Mouse (Mus musculus) CH12F3 (cell line): ENCODE data around the gene Rcan2.

Experiments
- in situ Hi-C: fragments of 300-500 bp; cut with MboI; formaldehyde crosslinking; loops from 2 replicates; pipeline ENCODE4 v1.14.3; 2020; ENCODE audit warnings: low sequenced_read_pairs

Rcan2 gene

DNA sequence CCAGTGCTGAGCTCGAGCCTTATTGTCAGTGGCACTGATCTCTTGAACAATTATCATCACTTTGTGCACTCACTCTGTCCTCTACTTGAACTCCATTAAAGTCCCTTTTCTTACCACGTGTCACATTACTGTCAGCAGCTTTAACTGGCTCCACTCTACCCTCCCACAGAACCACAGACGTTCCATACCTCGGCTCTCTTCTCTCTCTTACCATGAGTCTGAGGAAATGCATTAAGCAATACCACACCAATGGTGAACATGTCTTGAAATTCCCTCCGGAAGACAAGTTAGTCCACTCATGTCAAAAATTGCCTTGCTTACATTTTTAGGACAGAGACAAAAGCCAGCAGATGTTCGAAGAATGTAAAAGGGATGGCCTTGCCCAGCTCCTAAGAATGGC lies 267.7 kb downstream of the Rcan2 start:
- in situ Hi-C loops, result no loop called here

DNA sequence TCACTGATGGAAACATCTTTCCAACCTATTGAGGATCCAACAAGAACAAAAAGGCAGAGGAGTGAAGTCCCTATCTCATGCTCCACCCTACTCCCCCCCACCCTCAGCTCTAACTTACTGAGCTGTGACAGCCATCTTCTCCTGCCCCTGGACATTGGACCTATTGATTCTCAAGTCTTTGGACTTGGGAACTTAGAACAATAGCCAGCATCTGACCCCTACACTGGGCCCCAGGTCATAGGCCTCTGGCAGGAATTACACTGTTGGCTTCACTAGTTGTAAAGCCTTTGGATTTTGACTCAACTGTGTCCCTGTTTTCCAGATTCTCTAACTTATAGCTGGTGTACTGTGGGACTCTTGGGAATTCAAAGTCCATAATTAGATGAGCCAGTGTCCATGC lies 270.5 kb downstream of the Rcan2 start:
- in situ Hi-C loops, result no loop called here

DNA sequence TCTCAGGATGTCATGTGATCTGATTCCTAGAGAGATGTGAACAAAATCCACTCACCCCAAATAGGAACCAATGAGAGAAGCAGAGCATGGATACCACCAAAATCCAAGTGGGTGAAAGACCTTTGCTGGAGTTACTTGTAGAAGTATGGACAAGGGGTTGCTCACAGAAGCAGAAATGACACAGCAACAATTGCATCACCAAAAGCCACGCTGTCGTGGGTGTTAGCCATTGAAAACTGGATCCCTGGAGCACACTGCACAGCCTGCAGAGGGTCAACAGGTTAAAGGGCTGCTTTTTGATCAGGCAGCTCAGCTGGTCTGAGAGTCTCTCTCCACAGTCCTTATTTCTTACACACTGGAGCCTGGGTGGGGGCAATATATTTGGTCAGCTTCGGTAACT lies 274.4 kb downstream of the Rcan2 start:
- in situ Hi-C loops, result no loop called here

DNA sequence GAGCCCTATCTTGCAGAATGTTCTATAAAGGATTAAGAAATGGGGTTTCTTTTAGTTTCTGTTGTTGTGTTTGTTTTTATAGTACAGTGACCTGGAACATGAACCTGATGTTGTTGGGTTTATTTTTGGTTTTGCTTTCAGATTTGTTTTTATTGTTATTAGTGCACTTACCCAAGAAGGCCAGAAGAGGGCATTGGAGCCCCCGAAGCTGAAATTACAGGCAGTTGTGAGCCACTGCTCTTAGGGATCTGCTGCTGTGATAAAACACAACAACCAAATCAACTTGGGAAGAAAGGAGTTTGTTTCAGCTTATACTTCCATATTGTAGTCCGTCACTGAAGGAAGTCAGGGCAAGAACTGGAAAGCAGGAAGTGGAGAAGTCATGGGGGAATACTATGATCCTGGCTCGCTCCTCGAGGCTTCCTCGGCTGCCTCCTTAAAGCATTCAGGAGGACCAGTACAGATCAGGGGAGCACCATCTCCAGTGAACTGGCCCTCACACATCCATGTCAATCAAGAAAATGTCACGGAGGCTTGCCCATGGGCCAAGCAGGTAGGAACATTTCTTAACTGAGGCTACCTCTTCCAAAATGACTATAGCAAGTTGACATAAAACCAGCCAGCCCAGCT lies 275.0 kb downstream of the Rcan2 start:
- in situ Hi-C loops, result no loop called here

DNA sequence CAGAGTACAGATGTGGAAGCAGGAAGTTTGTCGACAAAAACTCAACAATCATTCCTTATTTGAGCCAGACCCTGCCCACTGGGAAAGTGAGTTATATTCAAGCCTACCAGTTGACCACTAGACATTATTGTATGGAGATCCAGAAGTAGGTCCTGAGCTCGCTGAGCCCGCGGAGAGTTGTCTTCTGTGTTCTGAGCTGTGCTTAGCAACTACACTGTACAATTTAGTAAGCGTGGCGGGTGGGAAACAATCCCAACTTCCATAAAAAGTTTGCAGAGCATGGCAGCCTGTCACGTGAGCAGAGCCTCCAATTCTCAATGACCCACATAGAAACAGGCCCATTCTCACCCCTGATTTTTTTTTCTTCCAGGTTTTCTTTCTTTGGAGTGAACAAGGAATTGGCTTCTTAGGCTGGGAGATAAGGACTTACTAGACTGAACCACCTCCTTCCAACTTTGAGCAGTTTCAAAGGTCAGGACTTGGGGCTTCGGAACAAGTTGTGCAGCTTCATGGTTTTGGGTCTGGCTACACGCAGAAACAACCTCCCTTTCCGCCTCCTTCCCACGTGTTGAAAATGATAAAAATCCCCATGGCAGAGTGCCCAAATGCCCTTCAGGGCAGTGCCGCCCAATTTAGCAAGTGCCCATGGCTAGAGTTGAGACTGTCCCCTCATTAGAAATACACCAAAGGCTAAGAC lies 276.1 kb downstream of the Rcan2 start:
- in situ Hi-C loops, result no loop called here

DNA sequence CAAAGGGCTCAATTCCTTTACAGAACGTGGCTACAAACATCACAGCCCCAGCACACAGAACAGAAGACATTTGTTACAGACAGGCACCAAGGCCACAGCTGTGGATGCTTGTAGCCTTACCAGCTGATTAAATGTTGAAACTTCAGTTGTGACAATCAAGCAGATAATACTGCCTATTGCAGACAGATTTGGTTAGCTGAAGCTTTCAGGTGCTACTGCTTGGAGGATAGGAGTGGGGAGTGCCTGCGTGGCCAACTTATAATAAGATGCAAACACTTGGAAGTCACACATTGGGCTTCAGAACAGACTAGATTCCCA lies 276.7 kb downstream of the Rcan2 start:
- in situ Hi-C loops, result no loop called here

DNA sequence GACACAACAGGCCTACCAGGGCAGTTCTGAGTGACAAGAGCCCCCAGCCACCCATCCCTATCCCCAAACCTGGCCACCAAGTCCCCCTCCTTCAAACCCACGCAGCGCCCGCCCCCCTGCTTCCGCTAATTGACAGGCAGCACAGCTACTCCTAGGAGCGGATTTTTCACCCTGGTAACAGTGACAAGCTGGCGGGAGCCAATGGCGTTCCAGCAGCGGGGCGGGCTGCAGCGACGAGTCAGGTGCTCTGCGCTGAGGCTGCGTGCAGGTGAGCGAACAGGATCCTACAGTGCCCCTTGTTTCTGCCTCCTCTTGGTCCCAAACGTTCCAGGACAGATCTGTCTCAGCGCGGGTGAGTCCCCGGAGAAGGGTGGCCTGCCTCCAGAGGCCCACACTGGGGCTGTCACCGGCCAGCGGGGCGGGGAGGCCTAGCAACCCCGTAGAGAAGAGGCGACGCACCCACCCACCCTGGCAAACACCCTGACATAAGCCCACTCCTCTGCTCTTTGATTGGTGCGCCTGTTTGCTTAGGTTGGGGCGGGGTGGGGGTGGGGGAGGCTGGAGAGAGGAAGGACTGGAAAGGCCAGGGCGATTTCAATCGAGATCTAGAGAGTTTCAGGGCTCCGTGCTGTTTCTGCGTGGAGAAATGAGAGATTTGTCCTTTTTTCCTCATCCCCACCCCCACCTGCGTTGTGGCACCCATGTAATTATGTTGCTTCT lies 277.6 kb downstream of the Rcan2 start, which contains the start of gene Enpp5:
Enpp5 (plus strand) TSS at position 183 of the 720 bp plus-strand sequence.
- in situ Hi-C loops, result no loop called here

DNA sequence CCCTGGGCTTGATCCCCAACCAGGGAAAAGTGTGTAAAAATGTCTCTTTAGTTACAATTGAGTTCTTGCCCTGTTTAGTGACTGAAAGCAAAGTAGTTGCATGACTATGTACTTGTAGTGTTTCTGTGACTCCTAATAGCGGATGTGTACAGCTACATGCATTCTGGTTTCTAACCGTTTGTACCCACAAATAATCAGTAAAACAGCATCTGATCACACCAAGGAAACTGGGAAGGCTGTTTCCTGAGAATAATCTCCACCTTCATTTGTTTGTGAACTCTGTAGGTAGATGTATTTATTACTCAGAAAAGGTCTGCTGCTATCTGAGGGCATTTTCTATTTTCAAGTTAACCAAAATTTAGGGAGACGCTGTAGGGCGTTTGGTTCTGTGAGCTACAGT lies 282.0 kb downstream of the Rcan2 start:
- in situ Hi-C loops, result no loop called here

DNA sequence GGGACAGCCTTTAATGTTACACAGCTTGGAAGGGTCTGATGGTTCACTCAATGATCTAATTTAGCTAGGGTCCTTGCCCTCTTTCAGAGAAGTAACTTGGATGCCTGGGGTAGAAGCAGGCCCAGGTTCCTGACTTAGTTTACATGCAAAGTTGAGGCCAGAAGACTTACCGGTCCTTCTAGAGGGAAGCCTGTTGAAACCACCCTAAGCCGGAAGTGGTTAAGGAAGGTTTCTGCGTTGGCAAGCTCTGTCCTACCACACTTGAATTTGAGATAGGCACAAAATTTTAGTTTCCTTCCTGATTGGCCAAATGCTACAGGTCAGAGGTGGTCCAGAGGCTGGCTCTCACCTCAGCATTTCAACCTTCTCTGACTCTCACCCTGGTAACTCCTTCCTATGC lies 287.1 kb downstream of the Rcan2 start:
- in situ Hi-C loops, result no loop called here
